Mouse (Mus musculus) hindbrain, embryonic 12.5 days (tissue): ENCODE measurements at regions not wholly inside any gene's neighbourhood (a gene's known extent, or its start where the extent isn't known, plus 50 kb on each side); places are given as distances from the start of the nearest gene placed in this dataset.

ENCODE experiments used
- ATAC-seq: fragments of 200-750 bp; cut with Nextera tagmentation; 2 replicates; pipeline ENCODE4 v1.8.0; 2017; ENCODE audit warnings: moderate TSS enrichment; ENCODE audit not compliant: low FRiP score
- H3K27ac ChIP-seq: fragments of 300-500 bp; sonication (generic); 2 replicates; pipeline ENCODE4 v1.5.1; 2016; ENCODE audit warnings: mild to moderate bottlenecking
- H3K27me3 ChIP-seq: fragments of 300-500 bp; sonication (generic); 2 replicates; pipeline ENCODE4 v1.6.1; 2016; ENCODE audit warnings: mild to moderate bottlenecking
- H3K36me3 ChIP-seq: fragments of 300-500 bp; sonication (generic); 2 replicates; pipeline ENCODE4 v1.6.1; 2016; ENCODE audit warnings: mild to moderate bottlenecking
- H3K4me1 ChIP-seq: fragments of 300-500 bp; sonication (generic); 2 replicates; pipeline ENCODE4 v1.6.1; 2016
- H3K4me2 ChIP-seq: fragments of 300-500 bp; sonication (generic); replicated peaks from 2 replicates; pipeline ENCODE4 v1.6.1; 2016; ENCODE audit warnings: mild to moderate bottlenecking
- H3K4me3 ChIP-seq: fragments of 300-500 bp; sonication (generic); 2 replicates; pipeline ENCODE4 v1.5.1; 2016; ENCODE audit warnings: mild to moderate bottlenecking
- H3K9ac ChIP-seq: fragments of 300-500 bp; sonication (generic); 2 replicates; pipeline ENCODE4 v1.6.1; 2016; ENCODE audit warnings: mild to moderate bottlenecking, moderate library complexity
- H3K9me3 ChIP-seq: fragments of 300-500 bp; sonication (generic); replicated peaks from 2 replicates; pipeline ENCODE4 v1.6.1; 2016; ENCODE audit warnings: mild to moderate bottlenecking
- WGBS: fragments of 180-500 bp; shearing (Covaris S2); methylation state at CpG from one replicate; pipeline ENCODE4 v1.1.7; 2016; 5-methylcytosine and 5-hydroxymethylcytosine counted together

DNA sequence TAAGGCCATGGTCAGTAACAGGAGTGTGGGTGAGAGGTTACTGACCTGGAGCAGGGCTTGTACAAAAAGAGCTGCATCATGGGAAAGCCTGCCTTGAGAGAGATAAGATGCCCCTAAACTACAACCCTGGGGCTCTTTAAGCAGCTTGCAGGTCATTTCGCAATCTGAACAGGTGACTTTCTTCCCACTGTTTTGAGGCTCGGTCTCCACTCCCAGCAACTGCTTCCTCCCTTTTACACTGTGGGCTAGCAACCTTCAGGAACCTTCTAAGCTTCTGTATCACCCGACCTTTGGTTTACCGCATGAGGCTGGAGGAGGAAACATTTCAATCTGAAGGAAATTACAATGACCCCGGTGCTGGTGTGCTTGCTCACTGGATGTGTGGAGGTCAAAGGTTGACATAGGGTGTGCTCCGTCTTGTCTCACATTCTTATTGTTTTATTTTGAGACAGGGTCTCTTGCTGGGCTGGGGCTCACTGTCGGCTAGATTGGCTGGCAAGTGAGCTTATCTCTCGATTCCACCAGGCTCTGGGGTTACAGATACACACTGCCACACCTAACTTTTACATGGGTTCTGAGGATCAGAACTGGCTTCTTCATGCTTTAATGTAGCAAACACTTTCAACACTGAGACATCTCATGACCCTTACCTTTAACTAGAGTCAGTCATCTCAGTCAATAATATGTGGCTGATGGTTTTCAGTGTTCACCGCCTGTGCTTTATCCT, 71.1 kb upstream of the Ccdc71l start:
- Histone ChIP-seq H3K9ac (no peak overlapping the region), H3K27ac (no peak overlapping the region), H3K9me3 (no peaks in the 10 kb centered on the region), H3K36me3 (no peaks in the 10 kb centered on the region), H3K4me3 (no peak overlapping the region), H3K27me3 (no peaks in the 10 kb centered on the region), H3K4me2 (no peak overlapping the region), H3K4me1 (no peaks in the 10 kb centered on the region)
- ATAC-seq, result no peak
- WGBS, result 64% methylated on average over 9 of the region's 9 CpGs

- Histone ChIP-seq H3K4me3 (no peak overlapping the region), H3K4me2 (no peak overlapping the region), H3K27ac (no peak overlapping the region), H3K9ac (no peak overlapping the region), H3K9me3 (no peaks in the 10 kb centered on the region), H3K27me3 (no peaks in the 10 kb centered on the region), H3K4me1 (no peaks in the 10 kb centered on the region), H3K36me3 (no peaks in the 10 kb centered on the region)
- WGBS, result 97% methylated on average over 1 of the region's 1 CpGs
- ATAC-seq, result no peak
These were observed 63.3 kb upstream of the Ccdc71l start for GRCm38 (mm10) chr12:32315099-32315783.
